Mouse (Mus musculus): Measurements from ENCODE around the gene Fkbp7.

The Fkbp7 gene

DNA sequence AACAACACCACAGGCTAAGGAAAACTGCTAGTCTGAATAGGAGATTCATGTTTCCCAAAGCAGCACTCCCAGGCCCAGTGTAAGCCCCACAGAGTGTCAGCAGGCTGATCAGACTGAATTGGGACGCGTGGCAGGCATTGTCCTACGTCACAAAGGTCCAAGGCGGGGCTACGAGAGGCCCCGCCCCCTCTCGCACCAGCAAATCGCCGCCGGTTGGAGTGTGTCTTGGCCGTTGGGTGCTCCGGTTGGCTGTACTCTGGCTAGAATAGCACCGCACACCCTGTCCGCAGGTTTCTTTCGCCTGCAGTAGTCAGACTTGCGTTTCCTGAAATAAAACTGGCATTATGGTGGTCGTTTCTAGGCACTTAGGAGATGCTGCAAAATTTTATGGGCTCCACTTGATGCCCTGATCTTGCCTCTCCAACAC, at the start of gene Fkbp7:
TSS of gene Fkbp7 (minus strand) at position 151 of the 427 bp plus-strand sequence.
- peak; percentile 87 to 90 for DNase-seq (ENCODE audit: low spot score in 2 of 2)

GRCm38 (mm10) chr2:76719650-76720049, 46.7 kb upstream of the Fkbp7 start:
- peak in 1 of 2 experiments; percentile 50 for DNase-seq (ENCODE audit: low spot score in 2 of 2)

GRCm38 (mm10) chr2:76714984-76715383, 42.1 kb upstream of the Fkbp7 start:
- DNase-seq (ENCODE audit: low spot score in 2 of 2) = no peak

DNA sequence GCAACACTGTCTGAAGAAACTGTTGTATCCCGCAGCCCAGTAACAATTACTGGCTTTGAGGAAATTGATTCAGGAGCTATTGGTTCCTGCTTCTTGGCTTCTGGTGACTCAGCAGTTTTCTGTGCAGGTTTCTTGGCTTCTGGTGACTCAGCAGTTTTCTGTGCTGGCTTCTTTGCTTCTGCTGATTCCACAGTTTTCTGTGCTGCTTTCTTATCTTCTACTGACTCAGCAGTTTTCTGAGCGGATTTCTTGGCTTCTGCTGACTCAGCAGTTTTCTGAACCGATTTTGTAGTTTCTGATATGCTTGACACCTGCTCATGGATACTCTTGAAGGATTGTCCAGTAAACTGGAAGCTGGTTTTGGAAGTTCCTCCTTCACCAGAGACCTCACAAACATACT, 35.6 kb upstream of the Fkbp7 start:
- DNase-seq (ENCODE audit: low spot score in 2 of 2) = no peak

GRCm38 (mm10) chr2:76705655-76706054, 32.7 kb upstream of the Fkbp7 start:
- DNase-seq (ENCODE audit: low spot score in 2 of 2) = no peak

- no peak for DNase-seq (ENCODE audit: low spot score in 2 of 2)
Measured at GRCm38 (mm10) chr2:76702751-76703150, 29.8 kb upstream of the Fkbp7 start.

DNA sequence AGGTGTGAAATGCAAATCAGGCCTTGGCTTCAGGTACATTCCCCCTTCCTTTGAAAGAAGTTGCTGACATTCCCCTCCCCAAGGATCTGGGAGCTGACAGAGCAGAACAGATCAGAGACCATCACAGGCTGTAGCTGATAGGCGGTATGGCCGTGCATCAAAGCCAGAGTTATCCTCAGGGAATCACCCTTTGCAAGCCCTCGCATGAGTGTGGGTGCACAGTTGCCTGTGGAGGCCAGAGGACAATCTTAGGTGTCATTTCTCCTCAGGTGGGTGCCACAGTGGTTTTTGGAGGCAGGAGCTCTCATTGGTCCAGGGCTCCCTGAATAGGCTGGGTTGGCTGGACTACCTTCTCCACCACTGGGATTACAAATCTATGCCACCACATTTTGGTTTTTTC, 29.3 kb upstream of the Fkbp7 start:
- DNase-seq (ENCODE audit: low spot score in 2 of 2) = no peak

- no peak for DNase-seq (ENCODE audit: low spot score in 2 of 2)
Measured at GRCm38 (mm10) chr2:76695290-76695689, 22.4 kb upstream of the Fkbp7 start.

DNA sequence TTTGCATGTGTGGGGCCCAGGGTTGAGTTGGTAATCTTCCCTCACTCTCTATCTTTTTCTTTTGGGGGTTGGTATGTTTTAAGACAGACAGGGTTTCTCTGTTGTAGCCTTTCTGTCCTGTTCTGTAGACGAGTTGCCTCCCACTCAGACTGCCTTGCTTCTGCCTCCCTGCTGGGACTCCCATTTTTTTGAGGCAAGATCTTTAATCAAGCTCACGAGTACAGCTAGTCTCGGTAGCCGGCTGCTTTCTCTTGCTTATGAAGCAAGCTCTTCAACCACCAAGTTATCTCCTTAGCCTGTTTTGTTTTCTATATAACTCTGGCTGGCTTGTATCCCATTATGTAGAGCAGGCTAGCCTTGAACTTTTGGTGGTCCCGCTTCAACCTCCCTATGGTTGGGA, 20.8 kb upstream of the Fkbp7 start:
- no peak for DNase-seq (ENCODE audit: low spot score in 2 of 2)

DNA sequence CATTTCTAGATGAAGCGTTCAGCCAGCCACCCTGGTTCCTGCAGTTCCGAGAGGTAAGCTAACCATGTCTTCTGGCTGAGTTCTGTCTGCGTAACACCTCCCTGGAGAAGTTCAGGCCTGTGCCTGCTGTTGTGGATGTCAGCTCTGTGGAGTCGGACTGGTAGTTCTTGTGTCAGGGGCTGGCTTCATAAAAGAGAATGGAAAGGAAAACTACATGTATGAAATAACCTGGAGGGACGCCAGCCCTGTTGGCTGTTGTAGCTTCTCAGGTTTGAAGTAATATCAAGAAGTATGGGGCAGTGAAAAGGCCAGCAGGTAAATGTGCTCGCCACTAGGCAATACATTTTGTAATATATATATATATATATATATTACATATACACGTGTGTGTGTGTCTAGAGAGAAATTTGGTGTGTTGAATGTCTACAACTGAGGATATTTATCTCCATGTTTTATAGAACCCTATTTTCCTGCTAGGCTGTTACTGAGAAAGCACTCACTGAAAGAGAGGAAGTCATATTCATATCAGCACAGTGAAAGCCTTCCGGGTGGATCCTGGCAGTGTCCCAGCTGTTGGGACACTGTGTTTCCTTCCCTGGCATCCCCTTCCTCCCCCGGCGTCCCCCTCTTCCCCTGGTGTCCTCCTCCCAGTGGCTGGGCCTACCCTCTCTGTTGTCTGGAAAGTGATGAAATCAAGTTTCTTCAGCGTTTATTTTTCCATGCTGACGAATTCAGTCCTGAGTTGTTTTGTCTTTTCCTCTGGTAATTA, 17.7 kb upstream of the Fkbp7 start:
- no peak for DNase-seq (ENCODE audit: low spot score in 2 of 2)

DNA sequence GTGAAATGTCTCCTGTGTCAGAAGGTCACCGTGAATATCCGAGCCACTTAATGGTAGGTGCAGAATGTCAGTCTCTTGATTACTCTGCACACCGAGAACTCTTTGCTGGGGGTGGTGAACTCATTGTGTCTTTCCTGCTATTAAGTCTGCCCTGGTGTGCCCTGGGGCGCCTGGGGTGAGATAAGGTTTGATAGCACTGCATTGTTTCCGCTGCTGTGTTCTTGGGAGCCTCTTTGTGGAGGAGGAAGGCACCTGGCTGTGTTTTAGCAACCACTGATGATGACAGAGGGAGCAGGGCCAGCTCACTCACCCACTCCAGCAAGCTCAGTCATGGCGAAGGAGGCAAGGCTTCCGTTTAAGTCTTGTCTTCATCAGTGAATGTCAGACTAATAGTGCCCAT, 15.2 kb upstream of the Fkbp7 start:
- no peak for DNase-seq (ENCODE audit: low spot score in 2 of 2)

GRCm38 (mm10) chr2:76687608-76688007, 14.7 kb upstream of the Fkbp7 start:
- DNase-seq (ENCODE audit: low spot score in 2 of 2) = no peak

DNA sequence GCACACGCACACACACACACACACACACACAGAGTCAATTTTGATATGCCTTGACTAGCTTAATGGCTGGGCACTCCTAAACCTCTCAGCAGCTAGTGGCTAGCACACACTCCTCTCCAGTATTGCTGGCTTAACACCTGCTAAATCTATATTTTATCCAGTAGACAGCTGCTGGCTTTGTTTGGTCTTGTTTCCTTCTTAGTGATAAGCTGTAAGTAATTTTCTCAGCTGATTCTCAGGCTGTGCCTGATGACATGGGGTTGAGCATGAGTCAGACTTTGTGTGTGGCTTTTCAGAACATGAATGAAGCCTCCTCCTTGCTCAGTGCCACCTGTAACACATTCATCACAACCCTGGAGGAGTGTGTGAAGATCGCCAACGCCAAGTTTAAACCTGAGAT, 14.1 kb upstream of the Fkbp7 start:
- DNase-seq (ENCODE audit: low spot score in 2 of 2) = no peak

DNA sequence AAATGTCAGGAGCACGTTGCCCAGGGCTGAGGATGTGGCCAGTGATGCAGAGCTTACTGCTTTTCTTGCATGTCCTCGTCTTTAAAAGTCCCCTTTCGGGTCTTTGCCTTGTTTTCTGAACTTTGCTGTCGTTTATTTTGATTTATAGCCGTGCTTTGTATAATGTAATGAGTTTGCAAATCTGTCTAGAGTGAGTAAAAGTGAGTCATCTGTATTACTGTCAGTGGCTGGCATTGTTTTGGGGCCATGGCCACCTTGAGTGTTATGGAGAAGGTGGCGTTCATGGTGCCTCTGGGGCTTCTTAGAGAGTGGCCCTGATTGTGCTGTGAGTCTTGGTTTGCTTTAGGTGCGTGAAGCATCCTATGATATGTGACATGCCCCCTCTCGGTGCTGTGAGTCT, 9.4 kb upstream of the Fkbp7 start:
- no peak for DNase-seq (ENCODE audit: low spot score in 2 of 2)

GRCm38 (mm10) chr2:76676401-76677226, 3.7 kb upstream of the Fkbp7 start:
- no peak for DNase-seq (ENCODE audit: low spot score in 2 of 2)

- DNase-seq (ENCODE audit: low spot score in 2 of 2) = no peak
Measured at GRCm38 (mm10) chr2:76675949-76676348, 3.0 kb upstream of the Fkbp7 start.

DNA sequence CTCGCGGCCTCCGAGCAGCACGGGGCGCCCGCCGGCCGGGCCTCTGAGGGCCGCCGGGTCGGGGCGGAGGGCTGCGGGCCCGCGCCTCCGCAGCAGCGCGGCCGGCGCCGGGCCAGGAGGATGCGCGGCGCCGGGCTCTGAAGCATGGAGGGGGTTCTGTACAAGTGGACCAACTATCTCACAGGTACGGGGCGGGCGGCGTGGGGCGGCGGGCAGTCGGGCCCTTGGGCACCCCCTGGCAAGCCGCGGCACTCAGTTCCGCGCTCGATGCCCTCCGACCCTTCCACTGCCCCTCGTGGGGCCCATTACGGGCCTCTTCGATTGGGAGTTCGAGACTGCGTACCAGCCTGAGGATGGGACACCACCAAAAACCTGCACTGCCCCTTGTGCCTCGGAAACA, 2.5 kb upstream of the Fkbp7 start:
- DNase-seq (ENCODE audit: low spot score in 2 of 2) = no peak

DNA sequence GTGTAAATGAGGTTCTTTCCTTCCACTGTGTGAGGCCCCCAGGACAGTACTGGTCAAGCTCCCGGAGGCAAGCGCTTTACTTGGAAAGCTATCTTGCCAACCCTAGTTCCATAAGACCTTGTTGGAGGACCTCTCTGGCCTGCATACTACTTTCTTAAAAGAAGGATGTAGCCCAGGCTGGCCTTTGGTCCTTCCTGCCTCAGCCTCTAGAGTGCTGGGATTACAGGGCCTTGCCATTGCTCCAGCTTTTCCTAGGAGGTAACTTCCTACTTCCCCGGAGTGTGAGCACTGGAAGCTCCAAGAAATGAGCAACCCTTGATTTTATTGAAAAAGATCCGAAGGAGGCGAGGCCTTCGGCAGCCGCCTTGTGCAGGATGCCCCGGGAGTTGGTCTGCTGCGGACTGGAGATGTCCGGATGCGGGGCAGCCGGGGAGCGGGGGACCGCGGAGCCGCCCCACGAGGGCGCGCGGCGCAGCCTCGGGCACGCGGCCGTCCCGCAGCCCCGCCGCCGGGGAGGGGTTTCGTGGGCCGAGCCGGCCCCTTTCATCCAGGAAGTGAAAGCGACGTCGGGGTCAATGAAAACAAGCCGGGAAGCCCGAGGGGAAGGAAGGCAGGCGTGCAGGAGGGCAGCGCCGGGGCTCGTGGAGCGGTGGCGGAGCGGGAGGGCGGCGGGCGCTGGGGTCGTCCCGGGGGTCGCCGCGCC, 2.0 kb upstream of the Fkbp7 start, which contains the start of gene Plekha3:
TSS of gene Plekha3 (plus strand) at position 557 of the 703 bp plus-strand sequence.
- DNase-seq (ENCODE audit: low spot score in 2 of 2) = peak; percentile 83 to 85

DNA sequence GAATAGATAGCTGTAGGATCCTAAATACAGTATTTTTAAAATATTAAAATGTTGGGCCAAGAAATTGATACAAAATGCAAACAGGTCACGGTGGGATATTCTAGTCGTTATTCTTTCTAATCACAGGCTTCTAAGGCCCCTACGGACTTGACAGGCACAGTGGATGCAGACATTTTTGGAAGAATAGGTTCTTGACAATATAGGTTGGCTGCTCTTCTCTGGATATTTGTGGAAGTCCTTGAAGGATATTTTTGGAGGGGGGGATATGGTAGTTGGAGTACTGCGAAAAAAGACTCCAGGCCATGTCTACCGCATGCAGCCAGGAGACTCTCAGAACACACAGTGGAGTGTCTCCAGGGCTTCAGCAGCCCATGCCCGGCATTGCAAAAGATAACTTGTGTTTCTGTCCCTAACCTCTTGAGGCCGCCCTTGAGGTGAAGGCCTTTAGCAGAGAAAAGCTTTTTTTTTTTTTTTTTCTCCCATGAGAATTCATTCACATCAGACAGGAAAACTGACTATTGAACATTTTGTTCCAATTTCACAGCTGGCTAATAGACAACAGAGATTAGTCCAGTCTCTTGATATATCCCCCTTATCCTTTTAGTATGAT, 661 bp upstream of the Fkbp7 start:
- no peak for DNase-seq (ENCODE audit: low spot score in 2 of 2)

GRCm38 (mm10) chr2:76672134-76672745, 676 bp downstream of the Fkbp7 start:
- DNase-seq (ENCODE audit: low spot score in 2 of 2) = no peak

GRCm38 (mm10) chr2:76671641-76672040, 1.3 kb downstream of the Fkbp7 start:
- DNase-seq (ENCODE audit: low spot score in 2 of 2) = no peak

Data from urinary bladder, postnatal 4 days (tissue).